Mouse (Mus musculus): ENCODE results near the gene Tmem121.

Tmem121 gene

DNA sequence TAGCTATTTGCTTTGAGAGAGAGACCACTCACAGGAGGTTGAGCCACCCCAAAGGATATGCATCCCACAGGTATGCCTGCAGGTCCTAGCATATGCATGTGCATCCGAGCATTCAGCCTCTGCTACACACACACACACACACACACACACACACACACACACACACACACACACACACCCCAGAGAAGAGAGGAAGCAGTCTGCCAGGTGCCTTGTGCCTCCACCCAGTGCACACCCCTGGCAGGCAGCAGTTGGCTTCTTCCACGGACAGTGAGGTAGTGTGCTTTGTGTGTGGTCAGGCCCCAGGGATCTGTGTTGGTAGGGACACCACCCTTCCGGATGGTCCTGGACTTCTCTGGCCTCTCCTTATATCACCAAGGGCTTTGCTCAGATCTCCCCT, 35.8 kb upstream of the Tmem121 start:
- DNase-seq = no peak

GRCm38 (mm10) chr12:113150591-113150990, 35.1 kb upstream of the Tmem121 start:
- no peak for DNase-seq

DNA sequence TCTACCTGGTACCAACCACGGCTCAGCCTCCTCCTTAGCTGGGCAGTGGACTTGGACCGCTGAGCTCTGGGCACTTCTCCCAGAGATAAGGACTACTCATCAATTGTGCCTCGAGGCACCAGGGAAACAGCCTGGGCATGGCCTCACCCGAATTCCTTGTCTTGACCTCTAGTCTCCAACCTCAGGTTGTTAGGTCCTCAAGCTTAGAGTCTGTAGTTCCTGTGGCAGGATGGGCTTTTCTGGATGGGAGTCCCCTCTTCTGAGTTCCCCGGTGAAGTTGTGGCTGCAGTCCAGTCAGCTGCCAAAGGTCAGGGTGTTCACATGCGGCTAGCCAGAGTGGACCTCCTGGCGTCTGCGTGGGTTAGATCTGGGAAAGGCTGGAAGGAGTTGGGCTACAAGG, 34.7 kb upstream of the Tmem121 start:
- DNase-seq = no peak

DNA sequence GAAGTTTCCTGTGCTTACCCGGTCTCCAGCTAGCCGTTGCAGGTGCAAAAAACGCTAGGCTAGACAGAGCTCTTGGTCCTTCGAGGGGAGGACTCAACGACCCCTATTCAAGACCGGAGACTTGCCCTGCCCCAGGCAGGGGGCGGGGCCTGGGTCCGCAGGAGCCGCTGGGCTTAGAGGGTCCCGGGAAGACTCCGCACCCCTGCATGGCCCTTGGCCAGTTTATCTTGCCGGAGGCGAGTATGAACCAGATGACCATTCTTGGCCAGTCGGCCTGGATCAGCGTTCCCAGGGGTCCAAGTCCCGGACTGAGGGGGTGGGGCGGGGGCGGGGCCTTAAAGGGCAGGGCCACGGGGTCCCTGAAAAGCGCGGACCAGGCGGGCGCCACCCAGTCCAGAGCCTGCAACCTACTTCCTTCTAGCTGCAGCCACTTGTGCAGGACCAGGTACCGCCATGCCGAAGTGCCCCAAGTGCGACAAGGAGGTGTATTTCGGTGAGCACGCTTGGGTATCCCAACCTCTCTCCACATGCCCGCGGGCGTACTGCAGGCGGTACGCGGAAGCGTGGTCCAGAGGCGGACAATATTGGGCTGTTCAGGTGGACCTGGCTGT, 34.0 kb upstream of the Tmem121 start:
- no peak for DNase-seq

GRCm38 (mm10) chr12:113152272-113152661, 33.5 kb upstream of the Tmem121 start:
- DNase-seq = no peak

GRCm38 (mm10) chr12:113152991-113153525, 32.7 kb upstream of the Tmem121 start:
- DNase-seq = no peak

DNA sequence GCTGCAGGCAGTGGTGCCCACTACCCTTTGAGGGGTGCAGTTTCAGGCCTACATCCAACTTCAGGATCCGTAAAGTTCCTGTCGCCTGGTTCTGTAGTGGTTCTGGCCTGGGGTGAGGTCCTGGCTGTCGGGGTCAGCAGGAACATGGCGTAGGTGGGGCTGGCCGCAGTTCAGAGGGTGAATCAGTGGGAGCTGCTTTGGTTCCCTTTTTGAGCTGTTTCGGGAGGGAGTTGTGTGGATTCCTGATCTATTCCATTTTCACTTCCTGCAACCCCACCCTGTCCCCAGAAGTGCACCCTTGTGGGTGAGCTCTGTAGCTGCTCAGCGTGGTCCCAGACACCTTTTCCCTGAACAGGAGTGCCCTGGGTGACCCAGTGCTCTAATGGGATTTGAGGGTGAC, 31.8 kb upstream of the Tmem121 start:
- DNase-seq = no peak

- DNase-seq = no peak
Observed at GRCm38 (mm10) chr12:113154747-113155075, 31.0 kb upstream of the Tmem121 start.

- peak; percentile 54 for DNase-seq
Observed at GRCm38 (mm10) chr12:113155076-113155771, 30.5 kb upstream of the Tmem121 start.

GRCm38 (mm10) chr12:113155887-113156539, 29.7 kb upstream of the Tmem121 start, which contains the start of gene Tedc1:
TSS of gene Tedc1 (plus strand) at chr12:113156421.
- peak; percentile 99 for DNase-seq

DNA sequence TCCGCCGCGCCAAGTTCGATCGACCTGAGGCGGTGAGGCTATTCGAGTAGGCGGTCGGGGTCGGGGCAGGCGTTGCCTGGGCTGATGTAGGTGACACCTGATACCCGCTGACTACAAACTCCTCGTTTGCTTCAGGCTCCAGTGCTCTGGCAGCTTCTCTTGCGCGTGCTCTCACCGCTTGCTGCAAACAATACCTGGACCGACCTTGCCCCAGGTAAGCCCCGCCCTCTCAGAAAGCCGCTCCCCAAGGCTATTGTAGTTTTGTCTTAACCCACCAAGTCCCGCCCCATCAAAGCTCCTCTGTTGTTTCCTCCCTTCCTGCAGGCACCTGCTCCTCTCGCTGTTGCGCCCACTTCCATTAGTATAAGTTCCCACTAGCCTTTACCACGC, 29.2 kb upstream of the Tmem121 start:
- DNase-seq = no peak

DNA sequence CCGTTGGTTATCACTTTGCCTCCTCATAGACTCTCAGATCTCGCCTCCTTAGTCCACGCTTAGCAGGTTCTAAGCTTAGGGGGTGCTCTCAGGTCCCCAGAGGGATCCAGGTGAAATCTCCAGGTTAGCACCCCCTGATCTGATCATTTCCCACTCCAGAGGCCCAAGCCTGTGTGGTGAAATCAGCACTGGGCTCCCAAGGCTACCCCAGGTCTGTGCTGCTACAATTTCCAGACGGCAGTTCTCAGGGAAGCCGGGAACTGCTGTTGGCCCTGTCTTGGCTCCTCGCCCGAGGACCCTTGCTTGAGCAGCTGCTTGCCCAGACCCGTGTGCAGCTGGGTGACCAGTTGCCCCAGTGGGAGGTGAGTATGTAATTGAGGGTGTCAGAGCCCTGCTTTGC, 28.7 kb upstream of the Tmem121 start:
- no peak for DNase-seq

DNA sequence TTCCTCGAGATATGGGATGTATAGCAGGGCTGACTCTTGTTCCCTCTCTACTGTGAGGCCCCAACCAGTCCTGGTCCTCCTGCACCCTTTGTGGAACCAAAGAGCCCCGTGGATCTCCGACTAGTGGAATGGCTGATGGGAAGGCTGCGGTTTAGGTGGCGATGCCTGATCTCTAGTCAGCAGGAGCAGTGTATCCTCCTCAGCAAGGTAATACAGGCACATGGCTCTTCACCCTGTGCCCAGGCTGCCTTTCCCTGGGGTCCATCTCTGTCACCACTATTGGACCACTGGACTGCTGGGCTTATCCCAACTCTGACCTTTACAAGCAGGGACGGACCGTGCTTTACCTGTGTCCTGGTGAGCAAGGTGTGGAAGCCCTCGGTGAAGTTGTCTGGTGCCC, 28.2 kb upstream of the Tmem121 start:
- DNase-seq = no peak

GRCm38 (mm10) chr12:113157971-113158370, 27.8 kb upstream of the Tmem121 start:
- no peak for DNase-seq

DNA sequence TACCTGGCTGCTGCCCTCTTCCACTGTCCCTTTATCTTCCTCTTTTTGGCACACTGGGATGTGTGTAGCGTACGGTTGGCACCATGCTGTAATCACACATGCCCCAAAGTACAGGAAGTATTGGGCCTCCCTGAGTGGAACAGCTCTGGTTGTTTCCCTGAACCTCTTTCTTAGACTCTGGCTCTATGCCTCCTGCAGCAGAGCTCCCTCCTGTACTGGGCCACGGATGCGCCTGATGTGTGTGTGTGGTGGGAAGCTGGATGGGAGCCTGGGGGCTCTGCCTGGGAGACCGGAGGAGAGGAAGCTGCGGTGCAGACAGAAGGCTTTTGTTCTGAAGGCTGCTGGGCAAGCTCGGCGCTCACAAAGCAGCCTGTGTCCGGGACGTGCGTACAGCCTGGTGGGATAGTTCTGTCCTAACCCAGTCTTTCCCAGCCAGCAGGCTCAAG, 22.1 kb upstream of the Tmem121 start:
- no peak for DNase-seq

DNA sequence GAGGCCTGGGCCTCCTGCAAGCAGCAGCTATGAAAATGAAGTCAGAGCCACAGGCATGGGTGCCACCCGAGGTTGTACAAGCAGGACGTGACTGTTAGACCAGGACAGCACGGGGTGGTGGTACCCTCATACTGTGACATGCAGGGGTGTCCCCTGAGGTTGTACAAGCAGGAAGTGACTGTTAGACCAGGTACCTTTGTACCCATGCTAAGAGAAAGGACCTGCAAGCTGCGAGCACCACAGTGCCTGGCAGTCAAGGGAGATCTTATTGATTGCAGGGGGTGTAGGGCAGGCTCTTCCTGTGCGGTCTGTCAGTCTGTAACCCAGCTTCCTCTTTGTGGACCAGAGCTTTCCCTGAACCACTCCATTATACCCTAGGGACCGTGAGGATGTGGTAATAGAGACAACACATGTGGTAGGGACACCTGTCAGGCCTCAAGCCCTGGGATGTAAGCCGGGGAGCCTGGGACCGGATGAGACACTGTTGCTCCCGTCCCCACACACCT, 17.6 kb upstream of the Tmem121 start:
- no peak for DNase-seq

GRCm38 (mm10) chr12:113176960-113177725, 8.6 kb upstream of the Tmem121 start:
- DNase-seq = no peak

GRCm38 (mm10) chr12:113181020-113181419, 4.7 kb upstream of the Tmem121 start:
- no peak for DNase-seq

GRCm38 (mm10) chr12:113184945-113185344, 785 bp upstream of the Tmem121 start:
- peak; percentile 20 for DNase-seq

- peak; percentile 32 for DNase-seq
Observed at GRCm38 (mm10) chr12:113186326-113187010, 738 bp downstream of the Tmem121 start.

DNA sequence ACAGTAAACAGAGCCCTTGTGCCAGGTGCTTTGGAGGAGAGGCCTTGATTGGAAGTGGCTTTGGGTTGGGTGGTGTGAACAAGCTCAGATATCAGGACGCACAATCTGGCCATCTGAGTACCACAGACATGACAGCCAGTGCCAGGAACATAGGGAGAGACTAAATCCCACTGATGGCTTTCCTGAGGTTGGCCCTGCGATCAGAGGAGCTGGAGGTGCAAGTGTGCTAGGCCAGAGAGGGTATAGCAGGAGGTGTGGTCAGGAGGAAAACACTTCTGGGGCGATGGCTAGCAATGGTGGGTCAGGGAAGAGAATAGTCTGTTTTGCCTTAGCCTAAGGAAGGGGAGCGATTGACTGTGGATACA, 1.3 kb downstream of the Tmem121 start:
- peak; percentile 22 for DNase-seq

GRCm38 (mm10) chr12:113187584-113188295, 2.0 kb downstream of the Tmem121 start:
- DNase-seq = peak; percentile 92

Measured in cerebellum, adult 8-10 months (tissue).